ENCODE assay signal across 9 mouse cellular contexts in genomic region chr1:165503307-165504024, GRCm38 (mm10). TPM values are rescaled to one million over a fixed set of nuclear protein-coding genes. Genes with fewer than 3 reads are reported as not detected.
DNase-seq lines count a peak whose midpoint lies in the region; ATAC-seq and TF ChIP-seq lines count a peak whose summit lies in the region.
"Had no signal": no experiment of that assay in that cellular context is flagged by ENCODE, and none has a peak within 500 bp of the region (broad histone marks: within the 10 kb centered on the region; RNA-seq: fewer than 3 reads in every experiment).

No protein-coding gene starts in this region.

- peak; percentile 70 for TF ChIP-seq CTCF in heart, postnatal 0 days (IDR thresholded peaks at IDR 0.05; ENCODE audit: low read depth)

- no peaks in the 10 kb centered on the region for H3K27me3 ChIP-seq in heart, postnatal 0 days (ENCODE audit: control insufficient read depth, insufficient read depth, low read length)
- H3K27me3 ChIP-seq in limb, embryonic 11.5 days (ENCODE audit: control insufficient read depth, insufficient read depth, low read length): no peaks in the 10 kb centered on the region

- ATAC-seq in common myeloid progenitor, adult 5-6 weeks (replicated peaks; ENCODE audit: low read depth, poor library complexity, severe bottlenecking): peak; percentile 64
- peak; percentile 62; the same call in 1 of the 2 replicates for ATAC-seq in heart, postnatal 0 days (ENCODE audit: insufficient read depth, low read depth)
- peak; percentile 60; the same call in 1 of the 2 replicates for ATAC-seq in limb, embryonic 11.5 days (ENCODE audit: insufficient number of reproducible peaks, low FRiP score, low TSS enrichment, low read depth)
- ATAC-seq in neutrophil, adult 5-6 weeks (ENCODE audit: extremely low read depth, insufficient number of reproducible peaks, low FRiP score, poor library complexity, severe bottlenecking): 0 out of 2 replicates have a peak, but pooled peaks have one; percentile 26

- no peak overlapping the region for H3K9ac ChIP-seq in heart, postnatal 0 days (replicated peaks; ENCODE audit: low read depth, low read length)
- H3K9ac ChIP-seq in limb, embryonic 11.5 days (ENCODE audit: low read length): no peak overlapping the region

- peaks cover 3% of the 10 kb centered on the region; the same call in 1 of the 2 replicates for H3K4me1 ChIP-seq in heart, postnatal 0 days (ENCODE audit: control insufficient read depth, insufficient read depth)
- H3K4me1 ChIP-seq in limb, embryonic 11.5 days (ENCODE audit: control insufficient read depth, insufficient read depth, low read length): no peaks in the 10 kb centered on the region

- WGBS in heart, postnatal 0 days: 29% methylated on average over 10 of the region's 10 CpGs
- 40% methylated on average over 10 of the region's 10 CpGs for WGBS in limb, embryonic 11.5 days

- TF ChIP-seq EP300 in heart, postnatal 0 days (IDR thresholded peaks at IDR 0.05; ENCODE audit: low read depth): no peak

- H3K4me2 ChIP-seq in heart, postnatal 0 days (ENCODE audit: low read depth, low read length): no peak overlapping the region
- H3K4me2 ChIP-seq in limb, embryonic 11.5 days (ENCODE audit: low read depth, severe bottlenecking): no peak overlapping the region

- no peaks in the 10 kb centered on the region for H3K36me3 ChIP-seq in heart, postnatal 0 days (replicated peaks; ENCODE audit: control insufficient read depth, insufficient read depth, low read length)
- no peaks in the 10 kb centered on the region for H3K36me3 ChIP-seq in limb, embryonic 11.5 days (ENCODE audit: control insufficient read depth, insufficient read depth, low read length)

- H3K4me3 ChIP-seq in heart, postnatal 0 days (ENCODE audit: low read depth, low read length): no peak overlapping the region
- H3K4me3 ChIP-seq in limb, embryonic 11.5 days (ENCODE audit: low read depth, low read length): no peak overlapping the region
- H3K4me3 ChIP-seq: myocyte had no signal

- DNase-seq in thymus, postnatal 14 days: peak; percentile 10
- DNase-seq in thymus, postnatal 10 days (ENCODE audit: low spot score in 2 of 2): no peak
- DNase-seq in heart, postnatal 0 days (ENCODE audit: low spot score): peak; percentile 56
- DNase-seq in limb, embryonic 11.5 days (ENCODE audit: low spot score): peak; percentile 47
- DNase-seq in T-cell, adult 2 months (ENCODE audit: low spot score): no peak
- DNase-seq in left cerebral cortex, adult 8-10 months (ENCODE audit: low spot score in 2 of 2): no peak

- no peak overlapping the region for H3K27ac ChIP-seq in heart, postnatal 0 days (ENCODE audit: low read depth)
- no peak overlapping the region for H3K27ac ChIP-seq in limb, embryonic 11.5 days (replicated peaks; ENCODE audit: low read depth, low read length)

- no peaks in the 10 kb centered on the region for H3K9me3 ChIP-seq in heart, postnatal 0 days (replicated peaks; ENCODE audit: control insufficient read depth, low read length)
- no peaks in the 10 kb centered on the region for H3K9me3 ChIP-seq in limb, embryonic 11.5 days (ENCODE audit: control insufficient read depth, low read length)

RNA-seq across cellular contexts. Expression of gene Adcy10, which starts 18.5 kb away (rescaled TPM):
- total RNA-seq in common myeloid progenitor, adult 5-6 weeks (2017): not detected in 2 replicates
- not detected in 2 replicates for total RNA-seq in heart, postnatal 0 days (2014; rRNA removed; ENCODE audit: low replicate concordance)
- not detected in 2 replicates for polyA plus RNA-seq in heart, postnatal 0 days (2015; fragmentation: Nextera tagmentation; extraction: Ambion mirVana)
- not detected in 2 replicates for polyA plus RNA-seq in limb, embryonic 11.5 days (2014; fragmentation: Nextera tagmentation; extraction: Ambion mirVana)
- 0.23 TPM in 1 of 2 replicates, not detected in the other for total RNA-seq in neutrophil, adult 5-6 weeks (2017)
- under 1 TPM; 0.27 to 0.68 (median 0.41) TPM for total RNA-seq in left cerebral cortex, adult 8-10 months (2022)
- polyA plus RNA-seq: myocyte had no signal

RNA-seq across cellular contexts. Expression of gene Mpc2, which starts 43.0 kb away (rescaled TPM):
- total RNA-seq in common myeloid progenitor, adult 5-6 weeks (2017): 63.1 and 72.4 TPM in 2 replicates
- total RNA-seq in heart, postnatal 0 days (2014; rRNA removed; ENCODE audit: low replicate concordance): 299 and 382 TPM in 2 replicates
- 840 and 915 TPM in 2 replicates for polyA plus RNA-seq in heart, postnatal 0 days (2015; fragmentation: Nextera tagmentation; extraction: Ambion mirVana)
- polyA plus RNA-seq in limb, embryonic 11.5 days (2014; fragmentation: Nextera tagmentation; extraction: Ambion mirVana): 97.7 and 98.4 TPM in 2 replicates
- 70.9 and 79.2 TPM in 2 replicates for total RNA-seq in neutrophil, adult 5-6 weeks (2017)
- 100 to 1,000 TPM in 3 of 4 experiments, 10 to 100 TPM in 1; 99.1 to 113 (median 105) TPM for total RNA-seq in left cerebral cortex, adult 8-10 months (2022)

RNA-seq across cellular contexts. Expression of gene Dcaf6, which starts 43.2 kb away (rescaled TPM):
- total RNA-seq in common myeloid progenitor, adult 5-6 weeks (2017): 13.2 and 14.7 TPM in 2 replicates
- total RNA-seq in heart, postnatal 0 days (2014; rRNA removed; ENCODE audit: low replicate concordance): 24.1 and 36.8 TPM in 2 replicates
- 19.2 and 21.5 TPM in 2 replicates for polyA plus RNA-seq in heart, postnatal 0 days (2015; fragmentation: Nextera tagmentation; extraction: Ambion mirVana)
- 10.0 and 10.2 TPM in 2 replicates for polyA plus RNA-seq in limb, embryonic 11.5 days (2014; fragmentation: Nextera tagmentation; extraction: Ambion mirVana)
- 22.0 and 34.5 TPM in 2 replicates for total RNA-seq in neutrophil, adult 5-6 weeks (2017)
- total RNA-seq in left cerebral cortex, adult 8-10 months (2022): 10 to 100 TPM; 74.9 to 96.5 (median 84.4) TPM

Comparison
In these comparisons a context has a peak if more than half of its experiments do, and no peak if none do; other contexts are left out.
1. DNase-seq: peak in thymus, postnatal 14 days (single experiment), heart, postnatal 0 days (single experiment) and limb, embryonic 11.5 days (single experiment); none in thymus, postnatal 10 days (0 of 2), T-cell, adult 2 months (single experiment) and left cerebral cortex, adult 8-10 months (0 of 2).
2. Peak in every context shown above with its lines, with median percentiles within 50 percentile points of each other: ATAC-seq.